Mouse (Mus musculus) heart, adult 2 months (tissue): ENCODE measurements around the gene Dscam. TPM values are rescaled to one million over a fixed set of nuclear protein-coding genes. Genes with fewer than 3 reads are reported as not detected.

Source experiments
- DNase-seq, 2 experiments: peaks; one replicate each; pipeline ENCODE4 v3.0.0; 2021
- H3K27ac ChIP-seq: fragments of 200-600 bp; 2 replicates; pipeline ENCODE4 v1.8.1; 2022
- H3K27me3 ChIP-seq: fragments of 200-500 bp; 2 replicates; pipeline ENCODE4 v1.6.1; 2012; ENCODE audit warnings: mild to moderate bottlenecking, low read length, inconsistent platforms, mixed read lengths; ENCODE audit not compliant: control insufficient read depth, insufficient read depth
- H3K36me3 ChIP-seq: fragments of 200-500 bp; 2 replicates; pipeline ENCODE4 v1.6.1; 2012; ENCODE audit warnings: low read length, inconsistent platforms; ENCODE audit not compliant: control insufficient read depth, insufficient read depth
- H3K4me1 ChIP-seq: fragments of 200-500 bp; 2 replicates; pipeline ENCODE4 v1.6.1; 2011; ENCODE audit warnings: low read length; ENCODE audit not compliant: control insufficient read depth, insufficient read depth
- H3K4me3 ChIP-seq: fragments of 200-600 bp; 2 replicates; pipeline ENCODE4 v1.8.1; 2022
- H3K79me2 ChIP-seq: fragments of 200-500 bp; replicated peaks from 2 replicates; pipeline ENCODE4 v1.6.1; 2012; ENCODE audit warnings: mild to moderate bottlenecking, inconsistent platforms, low read length, moderate library complexity, mixed read lengths; ENCODE audit not compliant: control insufficient read depth, insufficient read depth
- H3K9ac ChIP-seq: fragments of 200-500 bp; 2 replicates; pipeline ENCODE4 v1.6.1; 2012; ENCODE audit warnings: low read depth, mild to moderate bottlenecking, control low read depth, inconsistent platforms, low read length, mixed read lengths
- CTCF ChIP-seq: fragments of 200-600 bp; IDR thresholded peaks from 2 replicates; pipeline ENCODE4 v1.8.1; 2022; ENCODE audit warnings: antibody characterized with exemption, mild to moderate bottlenecking, moderate library complexity
- EP300 ChIP-seq: fragments of 200-500 bp; IDR thresholded peaks from 2 replicates; pipeline ENCODE4 v1.6.1; 2011; ENCODE audit warnings: low read depth, low read length, control low read depth; ENCODE audit not compliant: insufficient read depth
- POLR2A ChIP-seq: fragments of 200-500 bp; IDR thresholded peaks from 2 replicates; pipeline ENCODE4 v1.6.1; 2011; ENCODE audit warnings: mild to moderate bottlenecking, low read depth, low read length, control low read depth; ENCODE audit not compliant: insufficient read depth
- WGBS: fragments of 180-500 bp; shearing (Covaris S2); methylation state at CpG from one replicate; pipeline ENCODE4 v1.1.7; 2018; 5-methylcytosine and 5-hydroxymethylcytosine counted together
- intact Hi-C: fragments of 180-260 bp; cut with DNase I; formaldehyde crosslinking; loops from one replicate; pipeline ENCODE4 v1.15.1; 2025
- polyA plus RNA-seq: library from polyadenylated mRNA; depleted of rRNA; stranded (reverse); fragments of >200 nt; gene quantifications from 2 replicates; pipeline ENCODE4 v1.2.3, GENCODE M21; 2012
- total RNA-seq, 2 experiments: library from RNA; stranded (reverse); gene quantifications; 2 replicates each; pipeline ENCODE4 v1.2.3; 2021

Dscam gene
- total and polyA plus RNA-seq, 3 experiments = 0.06 TPM; not detected in 2

GRCm38 (mm10) chr16:96727836-96728774 lies 442.4 kb downstream of the Dscam start:
- intact Hi-C loops = no loop called here
- H3K27ac ChIP-seq = no peak overlapping the region

GRCm38 (mm10) chr16:96725071-96725724 lies 445.4 kb downstream of the Dscam start:
- WGBS = 89% methylated on average over 8 of the region's 8 CpGs
- no peaks in the 10 kb centered on the region for H3K79me2 ChIP-seq
- H3K27me3 ChIP-seq = no peaks in the 10 kb centered on the region
- DNase-seq = no peak
- TF ChIP-seq EP300 (no peak), CTCF (no peak), POLR2A (no peak)
- intact Hi-C loops = no loop called here
- H3K36me3 ChIP-seq = no peaks in the 10 kb centered on the region
- H3K9ac ChIP-seq = no peak overlapping the region
- H3K4me3 ChIP-seq = no peak overlapping the region
- no peak overlapping the region for H3K27ac ChIP-seq
- H3K4me1 ChIP-seq = no peaks in the 10 kb centered on the region

More at GRCm38 (mm10) chr16:96727836-96728774, 442.4 kb downstream of the Dscam start:
- Histone ChIP-seq H3K9ac (no peak overlapping the region), H3K4me3 (no peak overlapping the region), H3K4me1 (no peaks in the 10 kb centered on the region), H3K79me2 (no peaks in the 10 kb centered on the region), H3K36me3 (no peaks in the 10 kb centered on the region), H3K27me3 (no peaks in the 10 kb centered on the region)
- WGBS = 37% methylated on average over 13 of the region's 13 CpGs
- TF ChIP-seq POLR2A = no peak
- no peak for TF ChIP-seq EP300
- no peak for TF ChIP-seq CTCF
- DNase-seq = no peak

GRCm38 (mm10) chr16:96724591-96724990 lies 446.0 kb downstream of the Dscam start:
- H3K27ac ChIP-seq = no peak overlapping the region
- WGBS = 71% methylated on average over 5 of the region's 5 CpGs
- H3K4me1 ChIP-seq = no peaks in the 10 kb centered on the region
- intact Hi-C loops = no loop called here
- no peak for DNase-seq
- no peak overlapping the region for H3K9ac ChIP-seq
- H3K79me2 ChIP-seq = no peaks in the 10 kb centered on the region
- H3K4me3 ChIP-seq = no peak overlapping the region
- no peaks in the 10 kb centered on the region for H3K27me3 ChIP-seq
- TF ChIP-seq EP300 = no peak
- TF ChIP-seq CTCF = no peak
- no peak for TF ChIP-seq POLR2A
- H3K36me3 ChIP-seq = no peaks in the 10 kb centered on the region

- Histone ChIP-seq H3K4me3 (no peak overlapping the region), H3K4me1 (no peaks in the 10 kb centered on the region), H3K27ac (no peak overlapping the region), H3K36me3 (no peaks in the 10 kb centered on the region), H3K79me2 (no peaks in the 10 kb centered on the region), H3K9ac (no peak overlapping the region), H3K27me3 (no peaks in the 10 kb centered on the region)
- intact Hi-C loops = no loop called here
- TF ChIP-seq CTCF (no peak), EP300 (no peak), POLR2A (no peak)
- WGBS = 88% methylated on average over 3 of the region's 3 CpGs
- no peak for DNase-seq
These were observed 446.4 kb downstream of the Dscam start for GRCm38 (mm10) chr16:96724123-96724522.

GRCm38 (mm10) chr16:96723066-96723669 lies 447.4 kb downstream of the Dscam start:
- DNase-seq = no peak
- Histone ChIP-seq H3K36me3 (no peaks in the 10 kb centered on the region), H3K79me2 (no peaks in the 10 kb centered on the region), H3K4me1 (no peaks in the 10 kb centered on the region), H3K27me3 (no peaks in the 10 kb centered on the region), H3K9ac (no peak overlapping the region), H3K4me3 (no peak overlapping the region), H3K27ac (no peak overlapping the region)
- 87% methylated on average over 2 of the region's 2 CpGs for WGBS
- TF ChIP-seq EP300 (no peak), POLR2A (no peak), CTCF (no peak)
- intact Hi-C loops = no loop called here

- no peak overlapping the region for H3K9ac ChIP-seq
- no peak overlapping the region for H3K27ac ChIP-seq
- H3K36me3 ChIP-seq = no peaks in the 10 kb centered on the region
- no peaks in the 10 kb centered on the region for H3K27me3 ChIP-seq
- 47% methylated on average over 3 of the region's 3 CpGs for WGBS
- no peaks in the 10 kb centered on the region for H3K4me1 ChIP-seq
- no peak for TF ChIP-seq EP300
- no peak for TF ChIP-seq POLR2A
- no peak for TF ChIP-seq CTCF
- intact Hi-C loops = no loop called here
- no peaks in the 10 kb centered on the region for H3K79me2 ChIP-seq
- no peak overlapping the region for H3K4me3 ChIP-seq
- no peak for DNase-seq
These were observed 448.4 kb downstream of the Dscam start for GRCm38 (mm10) chr16:96722135-96722534.
